Mouse (Mus musculus) limb, embryonic 12.5 days (tissue): ENCODE results near the gene Lck. TPM values are rescaled to one million over a fixed set of nuclear protein-coding genes. Genes with fewer than 3 reads are reported as not detected.
"Not testable (repeated sequence)": the region's sequence is repeated elsewhere in the genome, so short reads cannot be mapped to it uniquely, and the experiment has no call there.

ENCODE experiments used
- ATAC-seq: fragments of 200-750 bp; cut with Nextera tagmentation; 2 replicates; pipeline ENCODE4 v1.8.0; 2017; ENCODE audit warnings: low read depth, moderate TSS enrichment; ENCODE audit not compliant: insufficient number of reproducible peaks, insufficient read depth, low FRiP score, low TSS enrichment
- H3K27ac ChIP-seq: fragments of 300-500 bp; sonication (generic); 2 replicates; pipeline ENCODE4 v1.5.1; 2016; ENCODE audit warnings: mild to moderate bottlenecking, moderate library complexity
- H3K27me3 ChIP-seq: fragments of 300-500 bp; sonication (generic); 2 replicates; pipeline ENCODE4 v1.6.1; 2016; ENCODE audit warnings: mild to moderate bottlenecking, moderate library complexity
- H3K36me3 ChIP-seq: fragments of 300-500 bp; sonication (generic); 2 replicates; pipeline ENCODE4 v1.6.1; 2016; ENCODE audit warnings: mild to moderate bottlenecking, moderate library complexity
- H3K4me1 ChIP-seq: fragments of 300-500 bp; sonication (generic); replicated peaks from 2 replicates; pipeline ENCODE4 v1.6.1; 2016
- H3K4me2 ChIP-seq: fragments of 300-500 bp; sonication (generic); 2 replicates; pipeline ENCODE4 v1.6.1; 2016; ENCODE audit warnings: mild to moderate bottlenecking, moderate library complexity
- H3K4me3 ChIP-seq: fragments of 300-500 bp; sonication (generic); replicated peaks from 2 replicates; pipeline ENCODE4 v1.5.1; 2016; ENCODE audit warnings: mild to moderate bottlenecking
- H3K9ac ChIP-seq: fragments of 300-500 bp; sonication (generic); replicated peaks from 2 replicates; pipeline ENCODE4 v1.6.1; 2016; ENCODE audit warnings: mild to moderate bottlenecking, moderate library complexity
- H3K9me3 ChIP-seq: fragments of 300-500 bp; sonication (generic); 2 replicates; pipeline ENCODE4 v1.6.1; 2016; ENCODE audit warnings: mild to moderate bottlenecking, moderate library complexity
- WGBS: fragments of 180-500 bp; shearing (Covaris S2); methylation state at CpG from one replicate; pipeline ENCODE4 v1.1.7; 2016; 5-methylcytosine and 5-hydroxymethylcytosine counted together
- polyA plus RNA-seq: library from polyadenylated mRNA; unstranded; fragments of >200 nt; fragmentation: Nextera tagmentation; extraction: Ambion mirVana; gene quantifications from 2 replicates; pipeline ENCODE4 v1.2.1, GENCODE M21; 2016

The Lck gene
- polyA plus RNA-seq, 1 experiment from 2014 or later = 17.0 TPM

GRCm38 (mm10) chr4:129568366-129568765 lies 5.1 kb downstream of the Lck start:
- 93% methylated on average over 7 of the region's 7 CpGs for WGBS
- Histone ChIP-seq H3K9ac (no peak overlapping the region), H3K36me3 (no peaks in the 10 kb centered on the region), H3K4me3 (no peak overlapping the region), H3K9me3 (no peaks in the 10 kb centered on the region), H3K27me3 (no peaks in the 10 kb centered on the region), H3K4me2 (no peak overlapping the region), H3K4me1 (peaks cover 8% of the 10 kb centered on the region), H3K27ac (no peak overlapping the region)
- no peak for ATAC-seq

DNA sequence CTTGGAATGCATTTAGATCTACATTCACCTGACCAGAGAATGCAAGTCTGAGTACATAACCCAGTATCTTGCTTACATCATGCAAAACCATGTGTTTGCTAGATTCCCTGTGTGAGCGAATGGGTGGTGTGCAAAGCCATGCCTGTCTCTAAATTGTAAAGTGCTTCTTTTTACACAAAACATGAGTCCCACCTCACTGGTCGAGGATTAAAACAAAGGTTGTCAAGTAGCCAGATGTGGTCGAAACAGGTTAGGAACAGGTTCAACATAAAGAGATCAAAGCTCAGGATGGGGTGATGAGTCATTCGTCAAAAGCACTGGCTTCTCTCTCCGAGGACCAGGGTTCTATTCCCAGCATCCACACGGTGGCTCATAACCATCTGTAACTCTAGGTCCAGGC lies 8.3 kb downstream of the Lck start:
- no peak for ATAC-seq
- WGBS = 83% methylated on average over 6 of the region's 6 CpGs

DNA sequence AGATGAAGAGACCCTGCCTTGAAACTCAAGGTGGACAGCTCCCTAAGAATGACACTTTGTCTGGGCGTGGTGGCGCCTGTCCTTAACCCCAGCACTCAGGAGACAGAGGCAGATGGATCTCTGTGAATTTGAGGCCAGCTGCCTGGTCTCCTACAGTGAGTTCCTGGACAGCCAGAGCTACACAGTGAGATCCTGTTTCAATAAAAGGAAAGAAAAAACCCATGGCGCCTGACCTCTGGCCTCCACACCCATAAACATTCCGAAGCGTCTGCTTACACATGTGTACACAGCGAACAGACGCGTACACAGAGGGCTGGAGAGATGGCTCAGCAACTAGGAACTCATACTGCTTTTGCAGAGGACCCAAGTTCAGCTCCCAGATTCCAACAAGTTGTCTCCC lies 9.7 kb downstream of the Lck start:
- Histone ChIP-seq H3K4me2 (no peak overlapping the region), H3K4me3 (no peak overlapping the region), H3K27ac (peak overlapping the region; percentile 23; the same call in 1 of the 2 replicates), H3K27me3 (no peaks in the 10 kb centered on the region), H3K36me3 (no peaks in the 10 kb centered on the region), H3K9ac (no peak overlapping the region), H3K9me3 (no peaks in the 10 kb centered on the region), H3K4me1 (peaks cover 11% of the 10 kb centered on the region)
- ATAC-seq = 0 out of 2 replicates have a peak, but pooled peaks have one; percentile 6
- WGBS = 20% methylated on average over 8 of the region's 8 CpGs

More for the DNA sequence above, 8.3 kb downstream of the Lck start:
- Histone ChIP-seq H3K9me3 (no peaks in the 10 kb centered on the region), H3K4me2 (no peak overlapping the region), H3K27ac (no peak overlapping the region), H3K4me1 (peaks cover 11% of the 10 kb centered on the region), H3K36me3 (no peaks in the 10 kb centered on the region), H3K4me3 (no peak overlapping the region), H3K27me3 (no peaks in the 10 kb centered on the region), H3K9ac (no peak overlapping the region)

- H3K36me3 ChIP-seq = no peaks in the 10 kb centered on the region
- 89% methylated on average over 5 of the region's 5 CpGs for WGBS
- no peak overlapping the region for H3K4me2 ChIP-seq
- no peak overlapping the region for H3K9ac ChIP-seq
- H3K4me3 ChIP-seq = no peak overlapping the region
- no peaks in the 10 kb centered on the region for H3K27me3 ChIP-seq
- H3K4me1 ChIP-seq = peaks cover 20% of the 10 kb centered on the region
- no peak overlapping the region for H3K27ac ChIP-seq
- no peak for ATAC-seq
- H3K9me3 ChIP-seq = no peaks in the 10 kb centered on the region
Observed at GRCm38 (mm10) chr4:129561184-129561583, 12.3 kb downstream of the Lck start.

DNA sequence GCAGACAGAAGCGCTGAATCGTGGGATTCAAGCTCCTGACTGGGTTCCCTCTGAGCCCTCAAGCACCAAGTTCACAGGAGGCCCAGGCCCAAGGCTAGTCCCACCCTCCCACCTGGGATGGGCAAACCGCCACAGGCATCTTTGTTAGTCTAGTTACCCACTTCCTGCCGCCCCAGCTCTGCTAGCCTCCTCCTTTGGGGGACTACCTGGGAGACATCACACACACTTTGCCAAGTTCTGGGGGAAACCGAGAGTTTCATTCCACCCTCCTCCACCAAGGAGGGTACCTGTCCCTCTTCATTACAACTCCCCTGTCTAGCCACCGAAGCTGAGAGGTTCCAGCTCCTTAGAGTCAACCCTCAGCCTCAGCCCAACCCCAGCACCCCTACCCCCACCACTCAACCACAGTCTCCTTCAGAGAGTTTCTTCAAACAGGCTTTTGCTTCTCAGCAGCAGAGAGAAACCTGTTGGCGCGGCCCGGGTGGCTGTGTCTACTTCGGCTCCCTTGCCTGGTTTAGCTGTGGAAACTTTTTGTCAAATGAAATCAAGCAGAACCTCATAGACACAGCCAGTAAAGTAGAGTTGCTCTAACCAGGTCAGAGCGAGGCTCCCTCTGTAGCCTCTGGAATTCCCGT lies 15.0 kb downstream of the Lck start:
- Histone ChIP-seq H3K27ac (no peak overlapping the region), H3K4me1 (peaks cover 12% of the 10 kb centered on the region), H3K9ac (no peak overlapping the region), H3K9me3 (no peaks in the 10 kb centered on the region), H3K27me3 (no peaks in the 10 kb centered on the region), H3K4me3 (no peak overlapping the region), H3K36me3 (no peaks in the 10 kb centered on the region), H3K4me2 (no peak overlapping the region)
- no peak for ATAC-seq
- 86% methylated on average over 12 of the region's 12 CpGs for WGBS

DNA sequence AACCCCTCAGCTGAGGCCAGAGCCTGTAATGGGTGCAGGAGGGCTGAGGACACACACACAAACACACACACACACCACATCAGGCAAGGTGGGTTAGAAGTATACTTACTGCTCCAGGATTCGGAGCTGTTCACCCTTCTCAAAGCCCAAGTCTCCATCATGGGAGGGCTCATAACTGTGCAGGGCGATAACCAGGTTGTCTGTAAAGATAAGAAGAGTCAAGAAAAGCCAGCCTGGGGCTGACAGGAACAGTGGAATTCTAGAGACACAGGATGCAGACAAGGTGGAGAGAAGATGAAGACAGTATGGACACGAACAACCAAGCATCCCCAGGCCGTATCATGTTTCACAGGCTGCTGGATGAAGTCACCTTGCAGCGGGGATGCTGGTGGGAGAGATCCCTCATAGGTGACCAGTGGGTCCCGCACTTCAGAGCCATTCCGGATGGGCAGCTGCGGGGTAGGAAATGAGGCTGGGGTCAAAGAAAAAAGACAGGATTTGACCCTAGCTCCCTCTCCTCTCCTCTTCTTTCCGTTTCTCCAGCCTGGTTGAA lies 16.1 kb downstream of the Lck start:
- peaks cover 9% of the 10 kb centered on the region for H3K4me1 ChIP-seq
- WGBS = 60% methylated on average over 9 of the region's 9 CpGs
- H3K27me3 ChIP-seq = no peaks in the 10 kb centered on the region
- H3K4me2 ChIP-seq = peak overlapping the region; percentile 92
- no peaks in the 10 kb centered on the region for H3K36me3 ChIP-seq
- H3K4me3 ChIP-seq = peak overlapping the region; percentile 53; the same call in 1 of the 2 replicates
- no peak for ATAC-seq
- no peaks in the 10 kb centered on the region for H3K9me3 ChIP-seq
- H3K27ac ChIP-seq = no peak overlapping the region; the same call in 1 of the 2 replicates
- 0 out of 2 replicates have a peak overlapping the region, but pooled peaks have one; percentile 64 for H3K9ac ChIP-seq

DNA sequence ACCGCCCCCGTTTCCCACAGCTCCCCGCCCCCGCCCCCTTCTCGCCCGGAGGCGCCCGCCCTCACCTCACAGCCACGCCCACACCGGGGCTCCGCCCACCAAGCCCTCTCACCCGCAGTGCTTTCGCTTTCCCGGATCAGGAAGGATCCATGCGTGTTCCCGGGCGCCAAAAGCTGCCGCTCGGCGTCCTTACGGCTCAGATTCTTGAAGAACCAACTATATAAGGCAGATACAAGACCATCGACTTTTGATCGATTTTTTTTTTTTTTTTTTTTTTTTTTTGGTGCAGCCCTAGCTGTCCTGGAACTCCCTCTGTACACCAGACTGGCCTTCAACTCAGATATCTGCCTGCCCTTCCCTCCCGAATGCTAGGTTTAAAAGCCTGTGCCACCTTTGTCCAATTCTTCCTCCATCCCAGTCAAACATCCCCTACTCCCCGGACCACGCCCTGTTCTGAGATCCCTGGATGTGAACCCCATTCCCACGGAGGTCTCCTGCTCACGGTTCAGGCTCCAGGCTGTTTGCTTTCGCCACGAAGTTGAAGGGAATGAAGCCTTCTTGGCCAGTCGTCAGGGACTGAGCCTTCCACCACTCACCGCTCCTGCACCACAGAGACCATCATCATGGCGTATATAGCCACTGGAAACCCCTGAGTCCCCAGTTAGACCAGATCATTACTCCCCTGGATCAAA lies 16.8 kb downstream of the Lck start:
- Histone ChIP-seq H3K4me2 (peak overlapping the region; percentile 92), H3K27ac (peak overlapping the region; percentile 78; the same call in 1 of the 2 replicates), H3K36me3 (no peaks in the 10 kb centered on the region), H3K9me3 (no peaks in the 10 kb centered on the region), H3K4me1 (peaks cover 9% of the 10 kb centered on the region), H3K27me3 (no peaks in the 10 kb centered on the region), H3K9ac (peak overlapping the region; percentile 64), H3K4me3 (peak overlapping the region; percentile 53)
- 8% methylated on average over 33 of the region's 33 CpGs for WGBS
- ATAC-seq = peak; percentile 43

DNA sequence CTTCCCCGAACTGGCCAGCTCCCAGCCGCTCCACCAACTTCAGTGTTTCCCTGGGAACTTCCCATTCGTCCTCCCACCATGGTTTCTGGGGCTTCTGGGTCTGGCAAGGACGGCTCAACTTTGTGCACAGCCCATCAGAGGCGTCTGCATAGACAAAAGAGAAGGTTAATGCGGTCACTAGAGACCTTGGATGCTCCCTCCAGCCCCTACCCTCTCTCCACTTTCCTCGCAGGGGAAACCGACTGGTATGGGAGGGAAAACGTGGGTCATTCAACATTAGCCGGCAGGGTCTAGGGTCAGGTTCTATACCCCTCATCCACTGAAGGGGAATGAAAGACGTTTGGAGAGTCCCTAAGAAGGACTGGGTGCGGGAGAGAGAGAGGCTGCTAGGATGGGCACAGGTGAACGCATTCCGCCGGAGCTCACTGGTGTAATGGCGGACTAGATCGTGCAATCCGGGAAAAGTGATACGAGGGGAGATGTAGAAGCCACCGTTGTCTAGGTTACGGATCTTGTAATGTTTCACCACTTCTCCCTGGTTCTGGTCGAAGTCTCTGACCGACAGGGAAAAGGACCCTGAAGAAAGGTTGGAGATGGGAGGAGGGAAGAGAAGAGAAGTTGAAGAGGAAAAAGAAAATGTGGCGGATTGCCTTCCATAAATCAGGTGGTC lies 17.4 kb downstream of the Lck start:
- peak; percentile 71 for ATAC-seq
- Histone ChIP-seq H3K4me1 (peaks cover 9% of the 10 kb centered on the region), H3K27me3 (no peaks in the 10 kb centered on the region), H3K36me3 (no peaks in the 10 kb centered on the region), H3K9me3 (no peaks in the 10 kb centered on the region), H3K9ac (peak overlapping the region; percentile 64), H3K4me3 (peak overlapping the region; percentile 53), H3K4me2 (peak overlapping the region; percentile 92), H3K27ac (peak overlapping the region; percentile 78)
- WGBS = under 1% methylated on average over 24 of the region's 24 CpGs

GRCm38 (mm10) chr4:129555421-129555861 lies 18.0 kb downstream of the Lck start:
- H3K36me3 ChIP-seq = no peaks in the 10 kb centered on the region
- peak overlapping the region; percentile 92 for H3K4me2 ChIP-seq
- peaks cover 9% of the 10 kb centered on the region for H3K4me1 ChIP-seq
- 6% methylated on average over 16 of the region's 16 CpGs for WGBS
- 0 out of 2 replicates have a peak, but pooled peaks have one; percentile 37 for ATAC-seq
- peak overlapping the region; percentile 53 for H3K4me3 ChIP-seq
- peak overlapping the region; percentile 64; the same call in 1 of the 2 replicates for H3K9ac ChIP-seq
- H3K9me3 ChIP-seq = no peaks in the 10 kb centered on the region
- no peak overlapping the region for H3K27ac ChIP-seq
- H3K27me3 ChIP-seq = no peaks in the 10 kb centered on the region

GRCm38 (mm10) chr4:129554512-129554911 lies 18.9 kb downstream of the Lck start:
- H3K9me3 ChIP-seq, H3K9ac ChIP-seq, H3K27ac ChIP-seq, H3K36me3 ChIP-seq, H3K4me2 ChIP-seq, H3K4me3 ChIP-seq, ATAC-seq, H3K27me3 ChIP-seq: not testable (repeated sequence)
- H3K4me1 ChIP-seq = peaks cover 16% of the 10 kb centered on the region
- WGBS = 89% methylated on average over 6 of the region's 6 CpGs

GRCm38 (mm10) chr4:129550295-129550694 lies 23.1 kb downstream of the Lck start:
- H3K27me3 ChIP-seq = no peaks in the 10 kb centered on the region
- 51% methylated on average over 1 of the region's 1 CpGs for WGBS
- no peak overlapping the region for H3K4me2 ChIP-seq
- ATAC-seq = no peak
- H3K9ac ChIP-seq = no peak overlapping the region
- H3K4me1 ChIP-seq = peaks cover 7% of the 10 kb centered on the region
- H3K4me3 ChIP-seq = no peak overlapping the region
- H3K36me3 ChIP-seq = peaks cover 7% of the 10 kb centered on the region; the same call in 1 of the 2 replicates
- H3K27ac ChIP-seq = 0 out of 2 replicates have a peak overlapping the region, but pooled peaks have one; percentile 50
- H3K9me3 ChIP-seq = no peaks in the 10 kb centered on the region
